Mouse (Mus musculus) limb, embryonic 15.5 days (tissue): ENCODE data around the gene Rnf43. TPM values are rescaled to one million over a fixed set of nuclear protein-coding genes. Genes with fewer than 3 reads are reported as not detected.

Source experiments
- ATAC-seq: fragments of 200-750 bp; cut with Nextera tagmentation; 2 replicates; pipeline ENCODE4 v1.8.0; 2017; ENCODE audit warnings: low read depth, moderate TSS enrichment; ENCODE audit not compliant: insufficient number of reproducible peaks, low FRiP score, low TSS enrichment
- H3K27ac ChIP-seq: fragments of 300-500 bp; sonication (generic); 2 replicates; pipeline ENCODE4 v1.5.1; 2015; ENCODE audit warnings: moderate library complexity, mild to moderate bottlenecking, inconsistent platforms
- H3K27me3 ChIP-seq: fragments of 300-500 bp; sonication (generic); 2 replicates; pipeline ENCODE4 v1.6.1; 2015; ENCODE audit warnings: inconsistent platforms
- H3K36me3 ChIP-seq: fragments of 300-500 bp; sonication (generic); 2 replicates; pipeline ENCODE4 v1.6.1; 2015; ENCODE audit warnings: inconsistent platforms
- H3K4me1 ChIP-seq: fragments of 300-500 bp; sonication (generic); 2 replicates; pipeline ENCODE4 v1.6.1; 2015; ENCODE audit warnings: inconsistent platforms
- H3K4me2 ChIP-seq: fragments of 300-500 bp; sonication (generic); 2 replicates; pipeline ENCODE4 v1.6.1; 2015; ENCODE audit warnings: mild to moderate bottlenecking, inconsistent platforms
- H3K4me3 ChIP-seq: fragments of 300-500 bp; sonication (generic); 2 replicates; pipeline ENCODE4 v1.5.1; 2015; ENCODE audit warnings: mild to moderate bottlenecking, inconsistent platforms
- H3K9ac ChIP-seq: fragments of 300-500 bp; sonication (generic); 2 replicates; pipeline ENCODE4 v1.6.1; 2015; ENCODE audit warnings: inconsistent platforms
- H3K9me3 ChIP-seq: fragments of 300-500 bp; sonication (generic); 2 replicates; pipeline ENCODE4 v1.6.1; 2016; ENCODE audit warnings: inconsistent platforms
- WGBS: fragments of 180-500 bp; shearing (Covaris S2); methylation state at CpG from one replicate; pipeline ENCODE4 v1.1.7; 2015; 5-methylcytosine and 5-hydroxymethylcytosine counted together
- polyA plus RNA-seq: library from polyadenylated mRNA; unstranded; fragments of >200 nt; fragmentation: Nextera tagmentation; extraction: Ambion mirVana; gene quantifications from 2 replicates; pipeline ENCODE4 v1.2.1, GENCODE M21; 2015

Rnf43 gene
- polyA plus RNA-seq, 1 experiment from 2014 or later, result 9.3 TPM

DNA sequence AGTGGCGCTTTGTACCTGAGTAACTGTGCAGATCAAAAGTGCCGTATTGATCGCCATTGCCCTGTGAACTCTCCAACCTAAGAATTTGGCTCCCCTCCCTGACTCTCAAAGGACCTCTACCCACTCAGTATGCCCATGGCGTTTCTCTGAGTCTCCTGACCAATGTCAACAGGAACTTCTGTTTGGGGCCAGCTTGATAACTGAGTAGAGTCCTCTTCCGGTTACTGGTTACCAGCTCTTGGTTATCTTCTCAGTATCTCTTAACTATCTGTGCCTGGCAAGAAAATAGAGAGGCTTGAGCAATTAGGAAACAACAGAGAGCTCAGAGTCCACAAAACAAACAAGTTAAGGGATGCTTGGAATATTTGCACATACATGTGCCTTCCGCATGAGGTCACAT is 38.6 kb downstream of the Rnf43 start:
- H3K4me1 ChIP-seq, result 0 out of 2 replicates have a peak, but pooled peaks cover 7% of the 10 kb centered on the region
- no peak overlapping the region for H3K9ac ChIP-seq
- H3K27ac ChIP-seq, result no peak overlapping the region
- WGBS, result 81% methylated on average over 6 of the region's 6 CpGs
- no peak for ATAC-seq
- no peak overlapping the region for H3K4me2 ChIP-seq
- H3K9me3 ChIP-seq, result no peaks in the 10 kb centered on the region
- no peak overlapping the region for H3K4me3 ChIP-seq
- H3K27me3 ChIP-seq, result no peaks in the 10 kb centered on the region
- H3K36me3 ChIP-seq, result no peaks in the 10 kb centered on the region

DNA sequence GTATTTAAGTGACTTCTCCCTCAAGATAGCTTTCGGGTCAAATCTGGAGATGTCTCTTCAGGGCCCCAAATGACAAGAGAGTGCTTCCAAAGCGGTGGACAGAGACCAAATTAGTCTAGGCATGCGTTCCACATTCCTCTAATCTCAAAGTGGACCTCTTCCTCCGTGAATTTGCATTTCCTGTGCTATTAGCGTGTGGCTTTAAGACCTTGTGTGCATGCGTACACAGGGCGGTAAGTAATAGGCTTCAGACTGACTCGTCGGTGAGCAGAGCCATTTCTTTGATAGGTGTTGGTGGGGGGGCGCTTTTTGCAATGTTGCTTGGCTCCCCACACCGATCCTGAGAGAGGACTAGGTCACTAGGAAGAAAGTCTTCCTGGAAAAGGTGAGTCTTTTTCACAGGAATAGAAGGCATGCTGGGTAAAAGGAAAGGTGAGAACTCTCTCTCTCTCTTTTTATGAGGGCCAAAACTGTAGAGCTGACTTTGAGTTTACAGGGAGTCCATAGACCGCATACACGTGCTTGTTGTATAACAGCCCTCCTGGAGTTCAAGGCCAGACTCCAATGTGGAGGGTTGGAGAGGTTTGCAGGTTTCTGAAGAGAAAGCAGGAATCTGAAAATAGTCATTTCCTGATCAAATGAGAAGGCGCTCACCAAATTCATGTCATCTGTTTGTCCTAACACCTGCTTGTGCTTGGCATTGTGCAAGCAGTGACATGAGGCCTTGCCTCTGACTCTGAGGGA is 39.5 kb downstream of the Rnf43 start:
- WGBS, result 66% methylated on average over 14 of the region's 14 CpGs
- Histone ChIP-seq H3K4me1 (0 out of 2 replicates have a peak, but pooled peaks cover 5% of the 10 kb centered on the region), H3K4me2 (no peak overlapping the region), H3K27ac (no peak overlapping the region), H3K4me3 (no peak overlapping the region), H3K36me3 (no peaks in the 10 kb centered on the region), H3K9me3 (no peaks in the 10 kb centered on the region), H3K27me3 (no peaks in the 10 kb centered on the region), H3K9ac (no peak overlapping the region)
- ATAC-seq, result no peak

DNA sequence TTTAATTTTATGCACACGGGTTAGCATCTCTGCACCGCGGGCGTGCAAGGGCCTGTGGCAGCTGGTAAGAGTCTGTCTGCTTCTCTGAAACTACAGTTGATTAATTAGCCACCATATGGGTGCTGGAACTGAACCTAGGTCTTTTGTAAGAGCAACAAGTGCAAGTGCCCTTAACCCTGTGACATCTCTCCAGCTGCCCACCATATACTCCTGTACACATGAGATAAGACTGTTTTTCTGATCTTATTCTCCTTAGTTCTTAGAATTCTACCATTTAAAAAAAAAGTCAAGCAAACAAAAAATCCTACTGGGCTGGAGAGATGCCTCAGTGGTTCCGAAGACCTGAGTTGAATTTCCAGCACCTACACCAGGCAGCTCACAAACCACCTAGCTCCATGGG is 41.1 kb downstream of the Rnf43 start:
- no peak for ATAC-seq
- 81% methylated on average over 5 of the region's 5 CpGs for WGBS
- H3K27me3 ChIP-seq, result no peaks in the 10 kb centered on the region
- H3K9ac ChIP-seq, result no peak overlapping the region
- H3K36me3 ChIP-seq, result no peaks in the 10 kb centered on the region
- H3K4me3 ChIP-seq, result no peak overlapping the region
- no peak overlapping the region for H3K4me2 ChIP-seq
- H3K27ac ChIP-seq, result no peak overlapping the region
- H3K9me3 ChIP-seq, result no peaks in the 10 kb centered on the region
- 0 out of 2 replicates have a peak, but pooled peaks cover 3% of the 10 kb centered on the region for H3K4me1 ChIP-seq

DNA sequence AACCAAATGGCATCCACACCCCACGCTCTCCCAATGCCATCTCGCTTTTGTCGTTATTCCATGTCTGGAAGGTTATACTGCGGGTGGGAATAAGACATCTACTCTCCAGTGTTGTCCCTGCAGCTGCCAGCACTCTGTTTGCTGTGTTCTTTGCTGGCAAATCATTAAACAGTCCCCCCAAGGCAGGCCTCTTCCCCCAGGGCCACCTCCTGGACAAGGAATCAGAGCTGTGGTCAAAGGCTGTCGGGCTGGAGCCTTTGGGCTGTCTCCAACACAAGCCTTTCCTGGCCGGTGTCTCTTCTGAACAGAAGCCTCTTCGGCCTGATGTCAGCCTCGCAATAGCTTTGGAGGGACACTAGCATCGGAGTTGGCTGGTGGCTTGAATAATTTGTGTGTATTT is 41.8 kb downstream of the Rnf43 start:
- Histone ChIP-seq H3K4me2 (no peak overlapping the region), H3K4me1 (peaks cover 5% of the 10 kb centered on the region; the same call in 1 of the 2 replicates), H3K9ac (no peak overlapping the region), H3K4me3 (no peak overlapping the region), H3K27me3 (no peaks in the 10 kb centered on the region), H3K27ac (no peak overlapping the region), H3K36me3 (no peaks in the 10 kb centered on the region), H3K9me3 (no peaks in the 10 kb centered on the region)
- 76% methylated on average over 9 of the region's 9 CpGs for WGBS
- no peak for ATAC-seq

DNA sequence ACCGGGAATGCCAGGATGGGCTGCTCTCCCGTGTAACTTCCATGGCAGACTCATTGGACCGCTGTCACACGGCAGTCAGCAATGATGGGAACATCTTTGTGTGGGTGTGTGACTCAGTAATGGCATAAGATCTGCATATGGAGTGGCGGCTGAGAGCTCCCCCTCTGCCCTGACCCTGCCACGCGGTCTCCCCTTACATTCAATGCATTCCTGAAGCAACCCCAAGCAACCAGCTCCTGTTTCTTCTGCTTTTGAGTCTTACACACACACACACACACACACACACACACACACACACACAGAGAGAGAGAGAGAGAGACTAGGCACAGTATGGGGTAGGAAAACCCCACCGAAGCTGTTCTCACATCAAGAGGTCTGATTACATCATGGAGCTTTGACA is 45.0 kb downstream of the Rnf43 start:
- WGBS, result 55% methylated on average over 8 of the region's 8 CpGs
- no peaks in the 10 kb centered on the region for H3K9me3 ChIP-seq
- H3K4me3 ChIP-seq, result no peak overlapping the region
- no peak overlapping the region for H3K4me2 ChIP-seq
- H3K27me3 ChIP-seq, result no peaks in the 10 kb centered on the region
- H3K36me3 ChIP-seq, result no peaks in the 10 kb centered on the region
- H3K27ac ChIP-seq, result no peak overlapping the region
- peaks cover 16% of the 10 kb centered on the region for H3K4me1 ChIP-seq
- ATAC-seq, result no peak
- H3K9ac ChIP-seq, result no peak overlapping the region

DNA sequence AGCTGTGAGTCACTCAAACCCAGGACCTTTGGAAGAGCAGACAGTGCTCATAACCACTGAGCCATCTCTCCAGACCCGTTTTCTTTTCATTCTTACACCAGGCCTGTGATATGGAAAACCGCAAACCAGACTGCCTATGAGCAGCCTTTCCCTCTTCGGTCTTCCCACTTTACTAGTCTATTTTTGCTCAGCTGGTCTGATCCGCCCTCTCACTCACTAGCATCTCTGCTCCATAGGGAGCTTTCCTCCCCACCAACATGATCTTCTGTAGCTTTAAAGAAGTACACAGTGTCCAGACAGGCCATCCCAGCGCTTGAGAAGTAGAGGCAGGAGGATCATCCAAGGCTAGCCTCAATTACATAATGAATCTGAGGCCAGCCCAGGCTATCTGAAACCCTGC is 46.5 kb downstream of the Rnf43 start:
- no peaks in the 10 kb centered on the region for H3K9me3 ChIP-seq
- H3K27me3 ChIP-seq, result no peaks in the 10 kb centered on the region
- H3K36me3 ChIP-seq, result no peaks in the 10 kb centered on the region
- no peak for ATAC-seq
- peaks cover 16% of the 10 kb centered on the region for H3K4me1 ChIP-seq
- 70% methylated on average over 5 of the region's 5 CpGs for WGBS
- H3K4me2 ChIP-seq, result no peak overlapping the region
- no peak overlapping the region for H3K4me3 ChIP-seq
- 0 out of 2 replicates have a peak overlapping the region, but pooled peaks have one; percentile 22 for H3K27ac ChIP-seq
- H3K9ac ChIP-seq, result no peak overlapping the region

DNA sequence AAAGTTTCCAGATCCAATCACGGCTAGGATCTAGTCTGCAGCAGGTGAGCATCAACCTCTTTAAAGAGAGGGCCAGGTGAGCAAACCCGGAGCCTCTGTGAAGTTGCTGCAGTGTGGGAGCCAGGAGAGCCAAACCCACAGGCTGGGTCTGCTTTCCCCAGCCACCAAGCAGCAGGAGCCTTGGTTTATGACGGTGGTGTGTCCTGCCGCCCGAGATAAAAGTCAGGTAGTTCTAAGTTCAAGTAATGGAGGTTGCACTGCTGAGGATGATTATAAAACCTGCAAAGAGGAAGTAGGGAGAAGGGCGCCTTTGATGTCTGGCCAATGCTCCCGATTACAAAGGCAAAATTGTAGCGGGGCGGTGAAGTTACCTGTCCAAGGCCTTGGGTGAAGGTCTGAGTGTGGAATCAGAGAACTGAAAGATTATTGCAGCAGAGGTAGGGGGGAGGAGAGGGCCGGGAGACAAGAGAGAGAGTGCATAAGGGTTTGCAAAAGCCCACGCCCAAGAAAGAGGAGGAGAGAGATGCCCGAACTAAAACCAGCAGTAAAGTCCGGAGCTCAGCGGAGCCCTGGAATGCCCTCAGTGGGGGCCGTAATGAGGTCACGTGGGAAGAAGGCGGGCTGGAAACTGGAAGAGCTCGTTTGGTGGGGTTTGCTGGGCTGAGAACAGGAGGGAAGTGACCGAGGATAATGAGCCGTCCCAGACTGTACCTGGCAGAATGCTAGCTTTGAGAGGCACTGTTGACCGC is 47.2 kb downstream of the Rnf43 start:
- peaks cover 16% of the 10 kb centered on the region for H3K4me1 ChIP-seq
- 4% methylated on average over 21 of the region's 21 CpGs for WGBS
- peak overlapping the region; percentile 53 for H3K4me2 ChIP-seq
- H3K27me3 ChIP-seq, result no peaks in the 10 kb centered on the region
- H3K27ac ChIP-seq, result peak overlapping the region; percentile 27; the same call in 1 of the 2 replicates
- no peaks in the 10 kb centered on the region for H3K36me3 ChIP-seq
- H3K4me3 ChIP-seq, result peak overlapping the region; percentile 32
- ATAC-seq, result 0 out of 2 replicates have a peak, but pooled peaks have one; percentile 44
- no peaks in the 10 kb centered on the region for H3K9me3 ChIP-seq
- H3K9ac ChIP-seq, result no peak overlapping the region

DNA sequence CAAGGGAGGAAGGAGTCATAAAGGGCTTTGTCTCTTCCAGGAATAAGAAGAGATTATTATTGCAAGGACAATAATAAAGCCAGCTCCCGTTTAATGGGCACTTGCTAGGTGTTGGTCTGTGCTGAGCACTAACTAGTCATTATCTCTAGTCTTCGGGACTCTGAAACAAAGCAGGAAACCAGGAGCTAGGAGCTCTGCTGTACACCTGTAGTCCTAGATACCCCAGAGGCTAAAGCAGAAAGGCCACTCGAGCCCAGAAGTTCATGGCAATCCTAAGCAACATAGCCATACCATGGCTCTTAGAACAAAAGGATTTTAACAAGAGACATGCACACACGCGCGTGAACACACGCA is 47.7 kb downstream of the Rnf43 start:
- no peak overlapping the region for H3K9ac ChIP-seq
- H3K36me3 ChIP-seq, result no peaks in the 10 kb centered on the region
- ATAC-seq, result no peak
- peaks cover 16% of the 10 kb centered on the region for H3K4me1 ChIP-seq
- H3K4me2 ChIP-seq, result peak overlapping the region; percentile 53
- peak overlapping the region; percentile 27; the same call in 1 of the 2 replicates for H3K27ac ChIP-seq
- no peaks in the 10 kb centered on the region for H3K27me3 ChIP-seq
- H3K4me3 ChIP-seq, result peak overlapping the region; percentile 32
- 40% methylated on average over 7 of the region's 7 CpGs for WGBS
- no peaks in the 10 kb centered on the region for H3K9me3 ChIP-seq

DNA sequence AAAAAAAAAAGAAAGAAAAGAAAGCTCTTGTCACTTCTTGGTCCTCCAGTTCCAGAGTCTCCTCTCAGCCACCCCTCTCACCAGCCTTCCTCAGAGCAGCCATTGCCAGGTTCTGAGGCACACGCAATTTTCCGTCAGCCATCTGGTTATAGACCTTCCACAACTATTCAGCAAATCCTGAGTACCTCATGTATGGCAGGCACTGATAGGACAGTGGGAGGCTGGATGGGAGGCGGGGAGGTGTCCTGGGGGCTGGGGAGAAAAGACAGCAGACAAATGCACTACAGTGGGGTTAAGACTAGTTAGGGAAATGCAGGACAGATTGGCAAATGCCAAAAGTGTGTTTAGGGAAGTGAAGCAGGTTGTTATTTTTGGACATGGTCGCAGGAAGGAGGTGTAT is 49.7 kb downstream of the Rnf43 start:
- H3K4me2 ChIP-seq, result no peak overlapping the region
- H3K9me3 ChIP-seq, result no peaks in the 10 kb centered on the region
- no peaks in the 10 kb centered on the region for H3K36me3 ChIP-seq
- H3K4me1 ChIP-seq, result peaks cover 16% of the 10 kb centered on the region
- ATAC-seq, result no peak
- no peak overlapping the region for H3K9ac ChIP-seq
- H3K4me3 ChIP-seq, result no peak overlapping the region
- WGBS, result 81% methylated on average over 4 of the region's 4 CpGs
- H3K27me3 ChIP-seq, result no peaks in the 10 kb centered on the region
- H3K27ac ChIP-seq, result no peak overlapping the region

DNA sequence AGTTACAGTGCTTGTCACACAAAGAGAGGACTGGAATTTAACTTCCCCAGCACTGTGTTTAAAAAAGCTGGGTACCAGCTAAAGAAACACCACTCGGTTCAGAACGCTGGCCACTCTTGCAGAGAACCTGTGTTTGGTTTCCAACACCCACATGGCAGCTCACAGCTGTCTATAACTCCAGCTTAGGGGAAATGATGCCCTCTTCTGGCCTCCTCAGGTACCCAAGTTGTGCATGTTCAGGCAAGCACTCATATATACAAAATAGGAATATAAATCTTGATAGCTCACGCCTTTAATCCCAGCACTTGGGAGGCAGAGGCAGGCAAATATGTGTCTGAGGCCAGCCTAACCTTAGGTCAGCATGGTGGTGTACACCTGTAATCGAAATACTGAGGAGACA is 53.5 kb downstream of the Rnf43 start:
- Histone ChIP-seq H3K36me3 (no peaks in the 10 kb centered on the region), H3K9me3 (no peaks in the 10 kb centered on the region), H3K4me2 (no peak overlapping the region), H3K27ac (no peak overlapping the region), H3K4me3 (no peak overlapping the region), H3K9ac (no peak overlapping the region), H3K27me3 (no peaks in the 10 kb centered on the region), H3K4me1 (no peaks in the 10 kb centered on the region)
- no peak for ATAC-seq
- 81% methylated on average over 4 of the region's 4 CpGs for WGBS

DNA sequence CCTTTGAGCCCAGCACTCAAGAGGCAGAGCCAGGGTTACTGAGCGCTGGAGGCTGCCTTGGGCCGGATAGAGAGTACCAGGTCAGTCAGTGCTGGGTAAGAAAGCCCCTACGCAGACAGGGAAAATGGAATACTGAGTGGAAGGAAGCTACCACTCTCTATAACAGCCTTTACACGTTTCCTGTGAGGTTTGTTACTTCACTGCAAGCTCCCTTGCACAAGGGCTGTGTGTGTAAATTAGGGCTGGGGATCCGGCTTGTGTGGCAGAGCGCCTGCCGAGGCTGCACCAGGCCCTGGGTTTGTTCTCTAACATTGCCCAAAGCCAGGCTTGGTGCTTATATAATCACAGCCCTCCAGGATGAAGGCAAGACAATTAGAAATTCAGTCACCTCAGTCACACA is 57.0 kb downstream of the Rnf43 start:
- H3K9me3 ChIP-seq, result no peaks in the 10 kb centered on the region
- no peak overlapping the region for H3K9ac ChIP-seq
- H3K4me3 ChIP-seq, result no peak overlapping the region
- 65% methylated on average over 7 of the region's 7 CpGs for WGBS
- H3K27ac ChIP-seq, result no peak overlapping the region
- no peak overlapping the region for H3K4me2 ChIP-seq
- H3K27me3 ChIP-seq, result no peaks in the 10 kb centered on the region
- no peaks in the 10 kb centered on the region for H3K4me1 ChIP-seq
- no peaks in the 10 kb centered on the region for H3K36me3 ChIP-seq
- no peak for ATAC-seq

DNA sequence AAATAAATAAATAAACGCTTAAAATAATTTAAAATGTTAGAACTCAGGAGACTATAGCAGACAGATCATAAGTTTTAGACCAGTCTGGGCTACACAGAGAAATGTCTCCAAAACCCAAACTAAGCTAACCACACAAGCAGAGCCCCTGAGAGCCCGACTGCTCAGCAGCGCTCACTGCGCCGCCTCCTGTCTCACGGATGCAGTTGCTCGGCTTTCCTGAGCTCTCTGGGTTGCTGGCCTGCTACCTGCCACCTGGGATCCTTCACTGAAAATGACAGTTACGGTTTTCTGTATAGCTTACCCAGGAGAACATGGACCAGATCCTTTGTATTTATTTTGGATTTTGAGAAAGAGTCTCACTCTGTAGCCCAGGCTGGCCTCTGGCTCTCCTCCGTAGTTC is 57.8 kb downstream of the Rnf43 start:
- Histone ChIP-seq H3K9me3 (no peaks in the 10 kb centered on the region), H3K36me3 (no peaks in the 10 kb centered on the region), H3K9ac (no peak overlapping the region), H3K27ac (no peak overlapping the region), H3K4me3 (no peak overlapping the region), H3K4me2 (no peak overlapping the region), H3K27me3 (no peaks in the 10 kb centered on the region), H3K4me1 (peaks cover under 1% of the 10 kb centered on the region; the same call in 1 of the 2 replicates)
- ATAC-seq, result no peak
- WGBS, result 54% methylated on average over 9 of the region's 9 CpGs
